Mouse (Mus musculus): ENCODE data around the gene Mesp2. TPM values are rescaled to one million over a fixed set of nuclear protein-coding genes. Genes with fewer than 3 reads are reported as not detected.
"Not testable (repeated sequence)": the region's sequence is repeated elsewhere in the genome, so short reads cannot be mapped to it uniquely, and the experiment has no call there.

The Mesp2 gene
- polyA plus RNA-seq, 1 experiment from 2014 or later = 0.75 TPM

DNA sequence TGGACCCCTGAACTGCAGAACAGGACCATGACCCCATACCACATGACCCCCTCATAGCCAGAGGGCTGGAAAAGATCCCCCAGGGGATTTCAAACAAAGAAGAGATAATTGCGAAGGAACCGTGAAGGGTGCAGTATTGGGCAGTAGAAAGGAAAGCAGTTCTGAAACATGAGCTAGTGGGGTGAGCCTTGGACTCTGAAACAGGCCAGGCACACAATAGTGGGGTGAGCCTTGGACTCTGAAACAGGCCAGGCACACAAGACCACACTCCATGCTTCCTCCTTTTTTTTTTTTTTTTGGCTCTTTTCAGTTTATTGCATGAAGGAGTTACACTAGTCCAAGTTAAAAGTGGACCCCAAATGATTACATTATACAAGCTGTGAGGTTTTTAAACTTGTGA lies 20.7 kb upstream of the Mesp2 start:
- not testable (repeated sequence) for H3K27ac ChIP-seq; H3K36me3 ChIP-seq (replicated peaks); ATAC-seq (ENCODE audit: low FRiP score); H3K4me3 ChIP-seq (replicated peaks); H3K4me2 ChIP-seq; H3K9me3 ChIP-seq; H3K9ac ChIP-seq
- Histone ChIP-seq H3K27me3 (peaks cover 55% of the 10 kb centered on the region), H3K4me1 (peaks cover 14% of the 10 kb centered on the region)
- 19% methylated on average over 2 of the region's 2 CpGs for WGBS

DNA sequence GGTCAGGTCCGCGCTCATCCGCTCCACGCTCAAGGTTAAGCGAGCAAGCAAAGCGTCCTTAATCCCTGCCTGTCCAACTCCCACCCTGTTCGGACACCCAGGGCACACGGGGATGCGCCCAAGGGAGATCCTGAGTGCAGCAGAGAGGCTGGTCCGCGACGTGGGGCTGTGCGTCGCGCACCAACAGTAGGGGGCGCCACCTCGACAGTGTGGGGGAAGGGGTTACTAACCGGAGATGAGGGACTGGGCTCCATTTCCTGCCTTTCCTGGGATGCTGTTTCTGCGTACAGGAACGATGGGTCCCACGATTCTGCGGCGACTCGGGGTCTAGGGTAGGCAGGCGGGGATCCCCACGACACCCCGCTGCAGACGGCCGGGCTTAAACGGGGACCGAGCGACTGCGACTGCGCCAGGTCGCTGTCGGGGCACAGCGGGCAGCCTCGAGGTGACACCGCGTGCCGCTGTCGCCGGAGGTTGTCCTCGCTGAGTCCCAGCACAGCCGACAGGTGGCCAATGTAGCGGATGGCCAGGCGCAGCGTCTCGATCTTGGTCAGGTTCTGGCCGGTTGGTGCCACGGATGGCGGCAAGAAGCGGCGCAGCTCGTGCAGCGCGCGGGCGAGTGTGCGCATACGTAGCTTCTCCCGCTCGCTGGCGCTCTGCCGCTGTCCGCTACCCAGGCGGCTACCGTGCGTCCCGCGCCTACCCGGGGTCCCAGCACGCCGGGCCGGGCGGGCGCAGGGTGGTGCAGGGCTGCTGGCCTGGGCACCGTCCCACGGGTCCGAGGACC lies 17.7 kb upstream of the Mesp2 start:
- H3K4me1 ChIP-seq = peaks cover 14% of the 10 kb centered on the region
- H3K36me3 ChIP-seq (replicated peaks) = no peaks in the 10 kb centered on the region
- peak overlapping the region; percentile 42 for H3K4me3 ChIP-seq (replicated peaks)
- 4% methylated on average over 71 of the region's 80 CpGs for WGBS
- no peaks in the 10 kb centered on the region for H3K9me3 ChIP-seq
- H3K9ac ChIP-seq = peak overlapping the region; percentile 47
- H3K27me3 ChIP-seq = peaks cover 64% of the 10 kb centered on the region
- H3K4me2 ChIP-seq = peak overlapping the region; percentile 69
- H3K27ac ChIP-seq = no peak overlapping the region
- ATAC-seq (ENCODE audit: low FRiP score) = peak; percentile 59; the same call in 1 of the 2 replicates

DNA sequence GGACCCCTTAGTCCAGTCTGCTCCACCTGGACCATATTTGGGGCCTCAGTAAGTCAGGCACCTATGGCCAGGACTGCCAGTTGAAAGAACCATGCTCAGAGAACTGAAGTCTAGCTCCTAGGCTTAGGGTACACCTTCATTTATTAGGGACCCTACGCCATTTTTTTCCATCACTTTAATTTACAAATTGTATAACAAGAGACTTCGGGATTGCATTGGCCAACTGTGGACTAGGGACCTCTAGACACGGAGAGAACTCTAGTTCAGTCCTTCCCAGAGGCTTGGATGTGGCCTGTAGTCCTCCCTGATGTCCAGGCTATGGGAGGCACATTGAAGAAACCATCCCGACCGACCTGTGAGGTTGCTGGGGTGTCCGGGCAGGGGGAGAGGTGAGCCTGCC lies 16.8 kb upstream of the Mesp2 start, which contains the start of gene Mesp1:
TSS of gene Mesp1 (minus strand) at position 101 of the 400 bp plus-strand sequence.
- no peak within 1 kb of the TSS for H3K27ac ChIP-seq
- H3K4me3 ChIP-seq (replicated peaks) = peak within 1 kb of the TSS; percentile 42
- WGBS = 68% methylated on average over 6 of the region's 6 CpGs
- ATAC-seq (ENCODE audit: low FRiP score) = no peak
- H3K9me3 ChIP-seq = no peaks in the 10 kb centered on the region
- H3K27me3 ChIP-seq = peaks cover 67% of the 10 kb centered on the region
- peak within 1 kb of the TSS; percentile 47 for H3K9ac ChIP-seq
- H3K36me3 ChIP-seq (replicated peaks) = no peaks in the 10 kb centered on the region
- peaks cover 14% of the 10 kb centered on the region for H3K4me1 ChIP-seq
- H3K4me2 ChIP-seq = peak within 1 kb of the TSS; percentile 69

- Histone ChIP-seq H3K9me3 (no peaks in the 10 kb centered on the region), H3K4me3 (replicated peaks) (no peak overlapping the region), H3K4me2 (no peak overlapping the region), H3K36me3 (replicated peaks) (no peaks in the 10 kb centered on the region), H3K27ac (no peak overlapping the region), H3K4me1 (no peaks in the 10 kb centered on the region), H3K9ac (peak overlapping the region; percentile 0; the same call in 1 of the 2 replicates), H3K27me3 (peaks cover 37% of the 10 kb centered on the region)
- WGBS = 33% methylated on average over 5 of the region's 5 CpGs
- ATAC-seq (ENCODE audit: low FRiP score) = no peak
These were observed 11.9 kb upstream of the Mesp2 start for GRCm38 (mm10) chr7:79798606-79799005.

GRCm38 (mm10) chr7:79799048-79799447 lies 11.5 kb upstream of the Mesp2 start:
- peaks cover 32% of the 10 kb centered on the region for H3K27me3 ChIP-seq
- H3K4me1 ChIP-seq = no peaks in the 10 kb centered on the region
- WGBS = 3% methylated on average over 8 of the region's 8 CpGs
- ATAC-seq (ENCODE audit: low FRiP score) = no peak
- no peaks in the 10 kb centered on the region for H3K9me3 ChIP-seq
- no peak overlapping the region for H3K4me2 ChIP-seq
- H3K4me3 ChIP-seq (replicated peaks) = no peak overlapping the region
- H3K9ac ChIP-seq = no peak overlapping the region
- H3K27ac ChIP-seq = no peak overlapping the region
- no peaks in the 10 kb centered on the region for H3K36me3 ChIP-seq (replicated peaks)

- Histone ChIP-seq H3K9ac (no peak overlapping the region), H3K4me1 (no peaks in the 10 kb centered on the region), H3K36me3 (replicated peaks) (no peaks in the 10 kb centered on the region), H3K4me3 (replicated peaks) (no peak overlapping the region), H3K4me2 (no peak overlapping the region), H3K27ac (no peak overlapping the region), H3K9me3 (no peaks in the 10 kb centered on the region), H3K27me3 (peaks cover 28% of the 10 kb centered on the region)
- no peak for ATAC-seq (ENCODE audit: low FRiP score)
- 72% methylated on average over 6 of the region's 6 CpGs for WGBS
These were observed 11.0 kb upstream of the Mesp2 start for GRCm38 (mm10) chr7:79799506-79799905.

DNA sequence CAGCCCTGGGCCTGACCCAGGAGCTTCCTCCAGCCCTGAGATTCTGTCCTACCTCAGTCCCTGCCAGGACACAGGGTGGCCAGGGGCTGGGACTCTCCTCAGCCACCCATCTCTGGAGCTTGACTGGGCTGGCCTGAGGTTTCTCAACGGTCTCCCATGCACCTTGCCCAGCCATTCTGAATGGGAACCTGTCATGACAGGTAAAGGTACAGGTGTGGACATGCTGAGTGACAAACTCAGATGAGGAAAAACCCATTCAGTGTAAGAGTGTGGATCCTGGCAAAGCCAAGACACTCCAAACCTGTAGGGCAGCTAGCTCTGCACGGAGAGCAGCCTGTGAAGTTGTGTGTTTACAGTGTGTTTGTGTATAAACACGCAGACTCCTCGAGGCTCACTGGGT lies 10.2 kb upstream of the Mesp2 start:
- Histone ChIP-seq H3K36me3 (replicated peaks) (no peaks in the 10 kb centered on the region), H3K9me3 (no peaks in the 10 kb centered on the region)
- WGBS = 78% methylated on average over 4 of the region's 4 CpGs

DNA sequence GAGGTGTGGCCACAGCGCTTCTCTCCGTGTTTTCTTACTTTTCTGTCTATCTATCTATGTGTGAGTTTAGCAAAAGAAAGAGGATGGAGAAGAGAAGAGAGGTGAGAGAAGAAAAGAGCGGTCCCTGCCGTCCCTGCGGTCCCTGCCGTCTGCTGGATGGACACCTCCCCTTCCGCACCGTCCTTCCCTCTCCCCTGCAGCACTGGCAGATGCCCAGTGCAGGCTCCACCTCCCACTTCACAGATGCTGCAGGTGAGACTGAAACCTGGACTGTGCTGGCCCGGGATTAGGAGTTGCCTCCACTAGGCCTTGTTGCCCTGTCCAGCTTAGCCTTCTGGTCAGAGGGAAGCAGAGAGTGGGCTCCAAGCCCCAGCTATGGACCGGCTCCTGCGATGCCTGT lies 9.1 kb upstream of the Mesp2 start:
- Histone ChIP-seq H3K4me3 (replicated peaks) (no peak overlapping the region), H3K9me3 (no peaks in the 10 kb centered on the region), H3K9ac (no peak overlapping the region), H3K27me3 (peaks cover 10% of the 10 kb centered on the region; the same call in 1 of the 2 replicates), H3K4me1 (no peaks in the 10 kb centered on the region), H3K4me2 (no peak overlapping the region), H3K27ac (no peak overlapping the region), H3K36me3 (replicated peaks) (no peaks in the 10 kb centered on the region)
- ATAC-seq (ENCODE audit: low FRiP score) = no peak
- WGBS = 79% methylated on average over 11 of the region's 11 CpGs

More for the DNA sequence above, 10.2 kb upstream of the Mesp2 start:
- H3K4me3 ChIP-seq (replicated peaks) = no peak overlapping the region
- H3K27me3 ChIP-seq = peaks cover 19% of the 10 kb centered on the region
- ATAC-seq (ENCODE audit: low FRiP score) = no peak
- H3K4me2 ChIP-seq = no peak overlapping the region
- no peaks in the 10 kb centered on the region for H3K4me1 ChIP-seq
- H3K9ac ChIP-seq = no peak overlapping the region
- no peak overlapping the region for H3K27ac ChIP-seq

DNA sequence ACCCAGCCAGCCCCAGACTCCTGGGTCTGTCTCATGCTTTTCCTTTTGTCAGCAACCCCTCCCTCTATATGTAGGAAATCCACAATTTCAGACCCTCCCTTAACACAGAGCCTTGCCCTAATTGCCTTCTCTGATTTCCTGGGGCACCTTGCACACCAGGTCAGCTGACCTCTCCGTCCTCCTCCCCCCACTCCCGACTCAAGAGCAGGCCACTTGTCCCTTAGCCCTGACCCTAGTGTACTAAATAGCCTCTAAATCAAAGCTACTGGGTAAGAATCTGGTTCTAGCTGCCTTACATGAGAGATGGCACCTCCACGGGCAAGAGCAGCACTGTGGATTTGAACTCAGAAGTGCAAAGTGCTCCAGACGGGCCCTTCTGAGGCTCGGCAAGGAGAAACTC lies 8.5 kb upstream of the Mesp2 start:
- no peak overlapping the region for H3K4me2 ChIP-seq
- no peak for ATAC-seq (ENCODE audit: low FRiP score)
- H3K27me3 ChIP-seq = peaks cover 10% of the 10 kb centered on the region; the same call in 1 of the 2 replicates
- no peaks in the 10 kb centered on the region for H3K9me3 ChIP-seq
- no peak overlapping the region for H3K4me3 ChIP-seq (replicated peaks)
- H3K4me1 ChIP-seq = no peaks in the 10 kb centered on the region
- H3K27ac ChIP-seq = no peak overlapping the region
- no peak overlapping the region for H3K9ac ChIP-seq
- 73% methylated on average over 5 of the region's 5 CpGs for WGBS
- H3K36me3 ChIP-seq (replicated peaks) = no peaks in the 10 kb centered on the region

- Histone ChIP-seq H3K36me3 (replicated peaks) (no peaks in the 10 kb centered on the region), H3K4me2 (no peak overlapping the region), H3K4me3 (replicated peaks) (no peak overlapping the region), H3K27ac (no peak overlapping the region), H3K27me3 (0 out of 2 replicates have a peak, but pooled peaks cover 6% of the 10 kb centered on the region), H3K4me1 (no peaks in the 10 kb centered on the region), H3K9ac (no peak overlapping the region), H3K9me3 (no peaks in the 10 kb centered on the region)
- WGBS = 79% methylated on average over 2 of the region's 2 CpGs
- ATAC-seq (ENCODE audit: low FRiP score) = no peak
These were observed 6.6 kb upstream of the Mesp2 start for GRCm38 (mm10) chr7:79803887-79804286.

DNA sequence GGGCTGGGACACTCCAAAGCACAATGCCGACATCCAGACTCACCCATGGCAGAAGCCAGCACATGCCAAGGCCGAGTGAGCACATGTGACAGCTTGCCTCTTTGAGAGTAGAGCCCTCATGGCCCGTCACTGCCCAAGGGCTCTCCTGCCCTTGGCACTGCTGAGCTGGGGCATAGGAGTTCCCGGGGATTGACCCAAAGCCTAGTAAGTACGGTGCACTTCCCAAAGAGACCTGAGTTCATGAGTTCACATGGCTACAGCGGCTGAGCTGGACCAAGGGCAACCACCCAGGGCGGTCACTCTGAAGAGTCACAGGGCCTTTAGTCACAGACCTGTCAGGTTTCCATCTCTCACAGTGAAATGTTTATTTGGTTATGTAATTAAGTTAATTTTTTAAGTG lies 2.0 kb upstream of the Mesp2 start:
- no peak for ATAC-seq (ENCODE audit: low FRiP score)
- Histone ChIP-seq H3K4me1 (peaks cover 6% of the 10 kb centered on the region; the same call in 1 of the 2 replicates), H3K36me3 (replicated peaks) (no peaks in the 10 kb centered on the region), H3K27ac (no peak overlapping the region), H3K9ac (no peak overlapping the region), H3K4me3 (replicated peaks) (no peak overlapping the region), H3K27me3 (peaks cover 28% of the 10 kb centered on the region), H3K9me3 (no peaks in the 10 kb centered on the region), H3K4me2 (no peak overlapping the region)
- WGBS = 81% methylated on average over 7 of the region's 7 CpGs

- Histone ChIP-seq H3K4me1 (peaks cover 9% of the 10 kb centered on the region; the same call in 1 of the 2 replicates), H3K4me3 (replicated peaks) (no peak overlapping the region), H3K27ac (no peak overlapping the region), H3K9ac (no peak overlapping the region), H3K9me3 (no peaks in the 10 kb centered on the region), H3K27me3 (peaks cover 33% of the 10 kb centered on the region), H3K4me2 (no peak overlapping the region), H3K36me3 (replicated peaks) (no peaks in the 10 kb centered on the region)
- no peak for ATAC-seq (ENCODE audit: low FRiP score)
- WGBS = 81% methylated on average over 1 of the region's 1 CpGs
These were observed 2.9 kb downstream of the Mesp2 start for GRCm38 (mm10) chr7:79813409-79813808.

GRCm38 (mm10) chr7:79818321-79818720 lies 7.8 kb downstream of the Mesp2 start:
- ATAC-seq (ENCODE audit: low FRiP score) = no peak
- peaks cover 4% of the 10 kb centered on the region; the same call in 1 of the 2 replicates for H3K4me1 ChIP-seq
- H3K27ac ChIP-seq = no peak overlapping the region
- no peak overlapping the region for H3K9ac ChIP-seq
- H3K4me3 ChIP-seq (replicated peaks) = no peak overlapping the region
- 0 out of 2 replicates have a peak, but pooled peaks cover 10% of the 10 kb centered on the region for H3K27me3 ChIP-seq
- 5% methylated on average over 6 of the region's 6 CpGs for WGBS
- no peak overlapping the region for H3K4me2 ChIP-seq
- H3K36me3 ChIP-seq (replicated peaks) = no peaks in the 10 kb centered on the region
- no peaks in the 10 kb centered on the region for H3K9me3 ChIP-seq

All from forebrain, embryonic 12.5 days (tissue).